Mouse (Mus musculus): Measurements from ENCODE around the gene Clip4. TPM values are rescaled to one million over a fixed set of nuclear protein-coding genes. Genes with fewer than 3 reads are reported as not detected.

Gene Clip4
- polyA plus RNA-seq, 1 experiment, result 16.7 TPM

DNA sequence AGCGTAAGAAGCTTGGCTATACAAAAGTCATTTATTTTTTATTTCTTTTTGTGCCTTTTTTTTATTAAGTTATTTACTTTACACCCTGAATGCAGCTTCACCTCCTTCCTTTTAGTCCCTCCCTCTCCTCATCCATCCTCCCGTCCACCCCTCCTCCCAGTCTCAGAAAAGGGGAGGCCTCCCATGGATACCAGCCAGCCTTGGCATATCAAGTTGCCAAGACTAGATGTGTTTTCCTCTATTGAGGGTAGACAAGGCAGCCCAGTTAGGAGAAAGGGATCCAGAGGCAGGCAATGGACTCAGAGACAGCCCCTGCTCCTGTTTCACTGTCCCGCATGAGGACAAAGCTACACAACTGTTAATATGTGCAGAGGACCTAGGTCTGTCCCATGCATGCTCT, 93.9 kb downstream of the Clip4 start:
- TF ChIP-seq CTCF (IDR thresholded peaks at IDR 0.05; ENCODE audit: borderline replicate concordance, extremely low read depth, insufficient read depth, insufficient read length) (no peak), POLR2A (IDR thresholded peaks at IDR 0.05; ENCODE audit: borderline replicate concordance, extremely low read depth, insufficient read depth, insufficient read length, poor library complexity, severe bottlenecking) (no peak)
- DNase-seq (ENCODE audit: low read depth), result peak; percentile 58

DNA sequence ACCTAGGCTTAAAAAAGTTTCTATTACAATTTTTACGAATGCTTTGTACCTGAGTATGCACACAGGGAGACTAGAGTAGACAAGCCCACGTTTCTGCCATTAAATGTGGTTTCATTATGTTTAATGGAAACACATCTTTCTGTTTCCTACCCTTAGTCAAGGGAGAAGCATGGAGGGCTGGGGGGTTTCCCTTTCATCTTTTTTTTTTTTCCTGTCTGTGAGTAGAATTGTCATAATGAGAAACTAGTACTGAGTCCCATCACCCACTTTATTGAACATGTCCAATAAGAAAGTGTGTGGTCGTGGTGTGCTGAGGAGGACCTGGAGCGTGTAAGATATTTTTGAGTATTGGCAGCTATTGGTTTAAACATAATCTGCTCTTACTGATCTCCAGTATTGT, 94.6 kb downstream of the Clip4 start:
- DNase-seq (ENCODE audit: low read depth), result no peak
- TF ChIP-seq CTCF (IDR thresholded peaks at IDR 0.05; ENCODE audit: borderline replicate concordance, extremely low read depth, insufficient read depth, insufficient read length), result no peak
- no peak for TF ChIP-seq POLR2A (IDR thresholded peaks at IDR 0.05; ENCODE audit: borderline replicate concordance, extremely low read depth, insufficient read depth, insufficient read length, poor library complexity, severe bottlenecking)

- TF ChIP-seq POLR2A (IDR thresholded peaks at IDR 0.05; ENCODE audit: borderline replicate concordance, extremely low read depth, insufficient read depth, insufficient read length, poor library complexity, severe bottlenecking), result no peak
- no peak for TF ChIP-seq CTCF (IDR thresholded peaks at IDR 0.05; ENCODE audit: borderline replicate concordance, extremely low read depth, insufficient read depth, insufficient read length)
- no peak for DNase-seq (ENCODE audit: low read depth)
Observed at GRCm38 (mm10) chr17:71864039-71864438, 95.8 kb downstream of the Clip4 start.

DNA sequence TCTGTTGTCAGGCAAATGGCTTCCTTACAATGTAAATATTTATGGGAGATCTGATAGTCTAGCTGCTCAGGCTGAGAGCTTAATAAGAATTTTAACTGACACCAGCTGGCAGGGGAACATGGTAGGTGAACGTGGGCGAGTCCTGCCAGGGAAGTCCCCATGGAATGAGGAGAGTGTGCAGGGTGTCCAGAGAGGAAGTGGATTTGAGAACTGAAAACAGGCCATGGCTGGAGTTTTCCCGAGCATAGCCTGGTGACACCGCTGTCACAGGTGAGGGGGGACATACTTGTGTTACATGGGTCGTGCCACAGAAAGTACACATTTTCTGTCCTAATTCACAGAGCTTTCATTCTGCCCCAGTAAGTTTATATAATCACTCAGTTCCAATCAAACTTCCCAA, 97.2 kb downstream of the Clip4 start:
- DNase-seq (ENCODE audit: low read depth), result no peak
- no peak for TF ChIP-seq CTCF (IDR thresholded peaks at IDR 0.05; ENCODE audit: borderline replicate concordance, extremely low read depth, insufficient read depth, insufficient read length)
- TF ChIP-seq POLR2A (IDR thresholded peaks at IDR 0.05; ENCODE audit: borderline replicate concordance, extremely low read depth, insufficient read depth, insufficient read length, poor library complexity, severe bottlenecking), result no peak

DNA sequence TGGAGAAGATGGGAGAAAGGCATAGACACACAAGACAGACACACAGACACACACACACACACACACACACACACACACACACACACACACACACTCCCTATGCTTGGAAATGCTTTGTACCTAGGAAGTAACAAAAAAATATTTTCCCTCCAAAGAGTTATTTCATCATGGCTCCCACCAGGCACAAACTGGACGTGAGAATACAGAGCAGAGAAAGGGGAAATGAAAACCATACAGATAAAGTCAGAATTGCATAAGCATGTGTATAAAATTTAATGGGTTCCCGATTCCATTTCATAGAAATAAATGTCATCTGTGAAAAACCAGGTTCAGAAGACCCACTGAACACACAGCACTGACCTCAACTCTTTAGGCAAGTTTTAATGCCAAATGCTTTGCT, 99.6 kb downstream of the Clip4 start:
- no peak for DNase-seq (ENCODE audit: low read depth)
- TF ChIP-seq POLR2A (IDR thresholded peaks at IDR 0.05; ENCODE audit: borderline replicate concordance, extremely low read depth, insufficient read depth, insufficient read length, poor library complexity, severe bottlenecking), result no peak

DNA sequence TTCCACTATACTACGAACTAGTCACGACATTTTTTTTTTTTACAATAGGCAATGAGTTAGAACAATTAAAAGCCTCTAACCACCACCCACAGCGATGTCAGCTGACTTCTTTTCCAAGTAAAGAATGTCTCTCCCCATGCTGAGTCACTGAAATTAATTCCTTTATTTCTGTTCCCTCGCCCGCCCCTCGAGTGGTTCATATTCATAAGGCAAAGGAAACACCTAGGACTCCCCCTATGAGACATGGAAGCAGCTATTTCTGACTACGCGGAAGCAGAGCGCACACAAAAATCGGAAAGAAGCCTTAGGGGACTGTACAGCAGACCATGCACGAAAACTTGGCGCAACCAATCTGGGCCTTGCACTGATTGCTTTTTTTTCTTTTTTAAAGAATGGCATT, 100.6 kb downstream of the Clip4 start:
- DNase-seq (ENCODE audit: low read depth), result peak; percentile 54
- TF ChIP-seq CTCF (IDR thresholded peaks at IDR 0.05; ENCODE audit: borderline replicate concordance, extremely low read depth, insufficient read depth, insufficient read length) (no peak), POLR2A (IDR thresholded peaks at IDR 0.05; ENCODE audit: borderline replicate concordance, extremely low read depth, insufficient read depth, insufficient read length, poor library complexity, severe bottlenecking) (no peak)

GRCm38 (mm10) chr17:71869372-71870231, 101.3 kb downstream of the Clip4 start:
- TF ChIP-seq CTCF (IDR thresholded peaks at IDR 0.05; ENCODE audit: borderline replicate concordance, extremely low read depth, insufficient read depth, insufficient read length) (no peak), POLR2A (IDR thresholded peaks at IDR 0.05; ENCODE audit: borderline replicate concordance, extremely low read depth, insufficient read depth, insufficient read length, poor library complexity, severe bottlenecking) (peak; percentile 21; the same call in 1 of the 2 replicates)
- DNase-seq (ENCODE audit: low read depth), result peak; percentile 62

GRCm38 (mm10) chr17:71870232-71870621, 102.0 kb downstream of the Clip4 start:
- TF ChIP-seq POLR2A (IDR thresholded peaks at IDR 0.05; ENCODE audit: borderline replicate concordance, extremely low read depth, insufficient read depth, insufficient read length, poor library complexity, severe bottlenecking) (no peak), CTCF (IDR thresholded peaks at IDR 0.05; ENCODE audit: borderline replicate concordance, extremely low read depth, insufficient read depth, insufficient read length) (no peak)

GRCm38 (mm10) chr17:71870641-71871040, 102.4 kb downstream of the Clip4 start:
- DNase-seq (ENCODE audit: low read depth), result no peak
- TF ChIP-seq POLR2A (IDR thresholded peaks at IDR 0.05; ENCODE audit: borderline replicate concordance, extremely low read depth, insufficient read depth, insufficient read length, poor library complexity, severe bottlenecking) (no peak), CTCF (IDR thresholded peaks at IDR 0.05; ENCODE audit: borderline replicate concordance, extremely low read depth, insufficient read depth, insufficient read length) (no peak)

More at GRCm38 (mm10) chr17:71870232-71870621, 102.0 kb downstream of the Clip4 start:
- peak; percentile 9 for DNase-seq (ENCODE audit: low read depth)

DNA sequence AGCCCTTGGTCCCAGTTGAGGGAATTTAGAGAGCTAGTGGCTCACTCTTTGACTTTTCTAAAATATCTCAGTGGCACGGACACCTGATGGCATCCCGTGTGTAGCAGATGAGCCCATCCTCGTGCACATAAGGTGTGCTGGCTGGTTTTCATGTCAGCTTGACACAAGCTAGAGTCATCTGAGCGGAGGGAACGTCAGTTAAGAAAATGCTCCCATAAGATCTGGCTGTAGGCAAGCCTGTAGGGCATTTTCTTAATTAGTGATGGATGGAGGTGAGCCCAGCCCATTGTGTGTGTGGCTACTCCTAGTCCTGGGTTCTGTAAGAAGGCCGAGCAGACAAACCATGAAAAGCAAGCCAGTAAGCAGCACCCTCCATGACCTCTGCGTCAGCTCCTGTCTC, 103.7 kb downstream of the Clip4 start:
- no peak for DNase-seq (ENCODE audit: low read depth)
- TF ChIP-seq CTCF (IDR thresholded peaks at IDR 0.05; ENCODE audit: borderline replicate concordance, extremely low read depth, insufficient read depth, insufficient read length) (no peak), POLR2A (IDR thresholded peaks at IDR 0.05; ENCODE audit: borderline replicate concordance, extremely low read depth, insufficient read depth, insufficient read length, poor library complexity, severe bottlenecking) (no peak)

- peak; percentile 7 for DNase-seq (ENCODE audit: low read depth)
- TF ChIP-seq CTCF (IDR thresholded peaks at IDR 0.05; ENCODE audit: borderline replicate concordance, extremely low read depth, insufficient read depth, insufficient read length) (peak; percentile 57; the same call in 1 of the 2 replicates), POLR2A (IDR thresholded peaks at IDR 0.05; ENCODE audit: borderline replicate concordance, extremely low read depth, insufficient read depth, insufficient read length, poor library complexity, severe bottlenecking) (no peak)
Observed at GRCm38 (mm10) chr17:71872976-71873375, 104.7 kb downstream of the Clip4 start.

DNA sequence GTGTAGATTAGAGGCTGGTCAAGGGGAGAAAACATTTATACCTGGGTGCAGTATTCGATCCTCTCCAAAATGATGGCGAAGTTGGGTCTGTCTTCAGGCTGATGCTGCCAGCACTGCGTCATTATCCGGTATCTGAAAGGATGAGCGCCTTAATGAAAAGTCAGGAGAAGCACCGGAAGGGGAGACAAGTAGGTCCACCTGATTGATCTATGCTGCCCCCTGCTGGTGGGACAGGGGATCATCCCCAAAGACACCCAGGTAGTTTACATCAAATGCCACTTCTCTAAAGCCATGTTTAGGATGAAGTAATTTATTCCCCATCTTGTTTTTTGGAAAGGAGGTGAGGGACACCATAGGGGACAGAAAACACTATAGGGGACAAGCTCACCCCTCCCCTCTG, 105.8 kb downstream of the Clip4 start:
- peak; percentile 50 for DNase-seq (ENCODE audit: low read depth)
- peak; percentile 75 for TF ChIP-seq CTCF (IDR thresholded peaks at IDR 0.05; ENCODE audit: borderline replicate concordance, extremely low read depth, insufficient read depth, insufficient read length)
- no peak for TF ChIP-seq POLR2A (IDR thresholded peaks at IDR 0.05; ENCODE audit: borderline replicate concordance, extremely low read depth, insufficient read depth, insufficient read length, poor library complexity, severe bottlenecking)
